Mouse (Mus musculus): ENCODE results near the gene B4gat1. TPM values are rescaled to one million over a fixed set of nuclear protein-coding genes. Genes with fewer than 3 reads are reported as not detected.
"Not testable (repeated sequence)": the region's sequence is repeated elsewhere in the genome, so short reads cannot be mapped to it uniquely, and the experiment has no call there.

B4gat1 gene
- polyA plus RNA-seq, 1 experiment from 2014 or later = 37.8 TPM

- no peak overlapping the region for H3K27ac ChIP-seq (replicated peaks; ENCODE audit: low read depth, low read length)
Observed at GRCm38 (mm10) chr19:4999445-5000140, 39.0 kb upstream of the B4gat1 start.

GRCm38 (mm10) chr19:5001666-5002406 lies 36.8 kb upstream of the B4gat1 start:
- H3K4me3 ChIP-seq (ENCODE audit: low read depth, low read length) = peak overlapping the region; percentile 12; the same call in 1 of the 2 replicates
- ATAC-seq (ENCODE audit: insufficient number of reproducible peaks, low FRiP score, low TSS enrichment, low read depth) (peak; percentile 75), DNase-seq (ENCODE audit: low spot score) (peak; percentile 84)
- WGBS = under 1% methylated on average over 39 of the region's 39 CpGs
- H3K9me3 ChIP-seq (ENCODE audit: control insufficient read depth, low read length) = no peaks in the 10 kb centered on the region
- H3K9ac ChIP-seq (ENCODE audit: low read length) = no peak overlapping the region
- H3K36me3 ChIP-seq (ENCODE audit: control insufficient read depth, insufficient read depth, low read length) = no peaks in the 10 kb centered on the region
- no peak overlapping the region for H3K27ac ChIP-seq (replicated peaks; ENCODE audit: low read depth, low read length)
- no peaks in the 10 kb centered on the region for H3K27me3 ChIP-seq (ENCODE audit: control insufficient read depth, insufficient read depth, low read length)
- H3K4me2 ChIP-seq (ENCODE audit: low read depth, severe bottlenecking) = peak overlapping the region; percentile 55
- H3K4me1 ChIP-seq (ENCODE audit: control insufficient read depth, insufficient read depth, low read length) = no peaks in the 10 kb centered on the region

More at GRCm38 (mm10) chr19:4999445-5000140, 39.0 kb upstream of the B4gat1 start:
- H3K4me2 ChIP-seq (ENCODE audit: low read depth, severe bottlenecking) = no peak overlapping the region
- H3K9ac ChIP-seq (ENCODE audit: low read length) = no peak overlapping the region
- no peaks in the 10 kb centered on the region for H3K36me3 ChIP-seq (ENCODE audit: control insufficient read depth, insufficient read depth, low read length)
- no peak overlapping the region for H3K4me3 ChIP-seq (ENCODE audit: low read depth, low read length)
- no peaks in the 10 kb centered on the region for H3K27me3 ChIP-seq (ENCODE audit: control insufficient read depth, insufficient read depth, low read length)
- no peaks in the 10 kb centered on the region for H3K9me3 ChIP-seq (ENCODE audit: control insufficient read depth, low read length)
- no peak for DNase-seq (ENCODE audit: low spot score)
- no peaks in the 10 kb centered on the region for H3K4me1 ChIP-seq (ENCODE audit: control insufficient read depth, insufficient read depth, low read length)
- 69% methylated on average over 6 of the region's 6 CpGs for WGBS
- no peak for ATAC-seq (ENCODE audit: insufficient number of reproducible peaks, low FRiP score, low TSS enrichment, low read depth)

- WGBS = 62% methylated on average over 2 of the region's 2 CpGs
- H3K9ac ChIP-seq (ENCODE audit: low read length); H3K9me3 ChIP-seq (ENCODE audit: control insufficient read depth, low read length); H3K36me3 ChIP-seq (ENCODE audit: control insufficient read depth, insufficient read depth, low read length); H3K27me3 ChIP-seq (ENCODE audit: control insufficient read depth, insufficient read depth, low read length); H3K4me2 ChIP-seq (ENCODE audit: low read depth, severe bottlenecking); H3K27ac ChIP-seq (replicated peaks; ENCODE audit: low read depth, low read length); DNase-seq (ENCODE audit: low spot score); ATAC-seq (ENCODE audit: insufficient number of reproducible peaks, low FRiP score, low TSS enrichment, low read depth); H3K4me3 ChIP-seq (ENCODE audit: low read depth, low read length); H3K4me1 ChIP-seq (ENCODE audit: control insufficient read depth, insufficient read depth, low read length): not testable (repeated sequence)
Observed at GRCm38 (mm10) chr19:5003644-5004043, 35.0 kb upstream of the B4gat1 start.

GRCm38 (mm10) chr19:5004925-5005324 lies 33.7 kb upstream of the B4gat1 start:
- Histone ChIP-seq H3K36me3 (ENCODE audit: control insufficient read depth, insufficient read depth, low read length) (no peaks in the 10 kb centered on the region), H3K4me2 (ENCODE audit: low read depth, severe bottlenecking) (no peak overlapping the region), H3K9ac (ENCODE audit: low read length) (no peak overlapping the region), H3K4me1 (ENCODE audit: control insufficient read depth, insufficient read depth, low read length) (no peaks in the 10 kb centered on the region), H3K4me3 (ENCODE audit: low read depth, low read length) (no peak overlapping the region), H3K27ac (replicated peaks; ENCODE audit: low read depth, low read length) (no peak overlapping the region), H3K9me3 (ENCODE audit: control insufficient read depth, low read length) (no peaks in the 10 kb centered on the region), H3K27me3 (ENCODE audit: control insufficient read depth, insufficient read depth, low read length) (no peaks in the 10 kb centered on the region)
- 79% methylated on average over 4 of the region's 4 CpGs for WGBS
- ATAC-seq (ENCODE audit: insufficient number of reproducible peaks, low FRiP score, low TSS enrichment, low read depth) (no peak), DNase-seq (ENCODE audit: low spot score) (no peak)

GRCm38 (mm10) chr19:5013138-5013537 lies 25.5 kb upstream of the B4gat1 start:
- Histone ChIP-seq H3K9ac (ENCODE audit: low read length) (no peak overlapping the region), H3K36me3 (ENCODE audit: control insufficient read depth, insufficient read depth, low read length) (no peaks in the 10 kb centered on the region), H3K27ac (replicated peaks; ENCODE audit: low read depth, low read length) (no peak overlapping the region), H3K9me3 (ENCODE audit: control insufficient read depth, low read length) (no peaks in the 10 kb centered on the region), H3K4me2 (ENCODE audit: low read depth, severe bottlenecking) (no peak overlapping the region), H3K4me1 (ENCODE audit: control insufficient read depth, insufficient read depth, low read length) (peaks cover 5% of the 10 kb centered on the region; the same call in 1 of the 2 replicates), H3K27me3 (ENCODE audit: control insufficient read depth, insufficient read depth, low read length) (no peaks in the 10 kb centered on the region), H3K4me3 (ENCODE audit: low read depth, low read length) (no peak overlapping the region)
- WGBS = 73% methylated on average over 8 of the region's 8 CpGs
- no peak for DNase-seq (ENCODE audit: low spot score)
- ATAC-seq (ENCODE audit: insufficient number of reproducible peaks, low FRiP score, low TSS enrichment, low read depth) = no peak

GRCm38 (mm10) chr19:5014961-5015398 lies 23.6 kb upstream of the B4gat1 start:
- no peak for ATAC-seq (ENCODE audit: insufficient number of reproducible peaks, low FRiP score, low TSS enrichment, low read depth)
- DNase-seq (ENCODE audit: low spot score) = peak; percentile 55
- no peak overlapping the region for H3K4me3 ChIP-seq (ENCODE audit: low read depth, low read length)
- peaks cover 5% of the 10 kb centered on the region; the same call in 1 of the 2 replicates for H3K4me1 ChIP-seq (ENCODE audit: control insufficient read depth, insufficient read depth, low read length)
- WGBS = 22% methylated on average over 8 of the region's 8 CpGs
- H3K27ac ChIP-seq (replicated peaks; ENCODE audit: low read depth, low read length) = no peak overlapping the region
- no peaks in the 10 kb centered on the region for H3K9me3 ChIP-seq (ENCODE audit: control insufficient read depth, low read length)
- H3K27me3 ChIP-seq (ENCODE audit: control insufficient read depth, insufficient read depth, low read length) = no peaks in the 10 kb centered on the region
- no peaks in the 10 kb centered on the region for H3K36me3 ChIP-seq (ENCODE audit: control insufficient read depth, insufficient read depth, low read length)
- no peak overlapping the region for H3K9ac ChIP-seq (ENCODE audit: low read length)
- no peak overlapping the region for H3K4me2 ChIP-seq (ENCODE audit: low read depth, severe bottlenecking)

- Histone ChIP-seq H3K27ac (replicated peaks; ENCODE audit: low read depth, low read length) (no peak overlapping the region), H3K4me1 (ENCODE audit: control insufficient read depth, insufficient read depth, low read length) (peaks cover 5% of the 10 kb centered on the region; the same call in 1 of the 2 replicates), H3K36me3 (ENCODE audit: control insufficient read depth, insufficient read depth, low read length) (no peaks in the 10 kb centered on the region), H3K4me3 (ENCODE audit: low read depth, low read length) (no peak overlapping the region), H3K9ac (ENCODE audit: low read length) (peak overlapping the region; percentile 30; the same call in 1 of the 2 replicates), H3K4me2 (ENCODE audit: low read depth, severe bottlenecking) (no peak overlapping the region), H3K9me3 (ENCODE audit: control insufficient read depth, low read length) (no peaks in the 10 kb centered on the region), H3K27me3 (ENCODE audit: control insufficient read depth, insufficient read depth, low read length) (no peaks in the 10 kb centered on the region)
- DNase-seq (ENCODE audit: low spot score) (peak; percentile 35), ATAC-seq (ENCODE audit: insufficient number of reproducible peaks, low FRiP score, low TSS enrichment, low read depth) (no peak)
- WGBS = 37% methylated on average over 10 of the region's 10 CpGs
Observed at GRCm38 (mm10) chr19:5016221-5016742, 22.3 kb upstream of the B4gat1 start.

- Histone ChIP-seq H3K4me3 (ENCODE audit: low read depth, low read length) (no peak overlapping the region), H3K27ac (replicated peaks; ENCODE audit: low read depth, low read length) (no peak overlapping the region), H3K9ac (ENCODE audit: low read length) (no peak overlapping the region; the same call in 1 of the 2 replicates), H3K9me3 (ENCODE audit: control insufficient read depth, low read length) (no peaks in the 10 kb centered on the region), H3K36me3 (ENCODE audit: control insufficient read depth, insufficient read depth, low read length) (no peaks in the 10 kb centered on the region), H3K4me2 (ENCODE audit: low read depth, severe bottlenecking) (no peak overlapping the region), H3K4me1 (ENCODE audit: control insufficient read depth, insufficient read depth, low read length) (peaks cover 5% of the 10 kb centered on the region; the same call in 1 of the 2 replicates), H3K27me3 (ENCODE audit: control insufficient read depth, insufficient read depth, low read length) (no peaks in the 10 kb centered on the region)
- peak; percentile 86 for DNase-seq (ENCODE audit: low spot score)
- no peak for ATAC-seq (ENCODE audit: insufficient number of reproducible peaks, low FRiP score, low TSS enrichment, low read depth)
- 21% methylated on average over 12 of the region's 12 CpGs for WGBS
Observed at GRCm38 (mm10) chr19:5016782-5017181, 21.8 kb upstream of the B4gat1 start.
